Mouse (Mus musculus): ENCODE measurements at regions not wholly inside any gene's neighbourhood (a gene's known extent, or its start where the extent isn't known, plus 50 kb on each side); places are given as distances from the start of the nearest gene placed in this dataset.

DNA sequence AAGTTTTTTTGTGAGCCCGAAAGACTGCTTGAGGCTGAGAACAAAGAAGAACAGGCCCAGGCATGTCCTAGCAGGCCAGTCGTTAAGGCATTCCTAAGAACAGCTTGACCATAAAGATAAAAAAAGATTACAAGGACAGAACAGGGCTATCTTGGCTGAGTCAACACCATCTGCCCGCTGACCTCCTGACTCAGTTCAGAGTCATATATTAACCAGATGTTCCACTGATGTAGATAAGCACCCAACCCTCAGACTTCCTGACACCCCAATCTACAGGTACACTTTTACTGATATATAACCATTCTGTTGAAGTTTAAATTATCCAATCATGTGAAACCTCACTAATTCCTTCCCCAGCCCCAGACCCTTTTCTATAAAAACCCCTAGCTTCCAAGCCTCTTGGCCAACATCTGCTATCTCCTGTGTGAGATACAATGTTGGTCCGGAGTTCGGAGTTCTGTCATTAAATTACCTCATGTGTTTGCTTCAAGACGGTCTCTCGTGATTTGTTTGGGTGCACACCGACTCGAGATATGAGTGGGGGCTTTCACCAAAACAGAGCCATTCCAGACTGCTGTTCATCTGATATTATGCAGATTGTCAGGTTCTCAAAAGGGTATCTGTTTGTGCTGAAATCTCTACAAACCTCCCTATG is 413.8 kb downstream of the Tusc1 start:
- no peak for TF ChIP-seq MAFK (IDR thresholded peaks at IDR 0.05; ENCODE audit: insufficient read depth, low read depth, low read length)
- TF ChIP-seq CHD2 (IDR thresholded peaks at IDR 0.05; ENCODE audit: low read depth, low read length), result no peak
- TF ChIP-seq HCFC1 (IDR thresholded peaks at IDR 0.05; ENCODE audit: borderline replicate concordance, insufficient read depth, low read length), result no peak
- no peak for TF ChIP-seq ZC3H11A (IDR thresholded peaks at IDR 0.05; ENCODE audit: borderline replicate concordance, low read depth, low read length)
- TF ChIP-seq ZNF384 (IDR thresholded peaks at IDR 0.05; ENCODE audit: low read depth, low read length), result no peak
